Mouse (Mus musculus): Measurements from ENCODE around the gene Rab31. TPM values are rescaled to one million over a fixed set of nuclear protein-coding genes. Genes with fewer than 3 reads are reported as not detected.

The Rab31 gene
- total RNA-seq, 1 experiment: 22.8 TPM

GRCm38 (mm10) chr17:65719826-65720225 is 52.7 kb downstream of the Rab31 start:
- Histone ChIP-seq H3K9ac (ENCODE audit: insufficient read depth, low read depth, low read length, poor library complexity, severe bottlenecking) (no peak overlapping the region), H3K9me3 (ENCODE audit: control insufficient read depth, insufficient read depth, low read depth, low read length) (no peaks in the 10 kb centered on the region), H3K27ac (ENCODE audit: insufficient read depth, low read depth, low read length, poor library complexity, severe bottlenecking) (no peak overlapping the region), H3K4me1 (ENCODE audit: control insufficient read depth in 2 of 2, insufficient read depth in 2 of 2, low read length in 2 of 2, poor library complexity in 1 of 2) (peaks cover 8 to 9% of the 10 kb centered on the region in 2 experiments; a peak in 3 of 4 replicates), H3K36me3 (ENCODE audit: control insufficient read depth, insufficient read depth, low read length, poor library complexity, severe bottlenecking) (peaks cover 4% of the 10 kb centered on the region; the same call in 1 of the 2 replicates), H3K4me3 (ENCODE audit: insufficient read depth in 1 of 2, low read depth in 1 of 2, low read length in 2 of 2, poor library complexity in 1 of 2, severe bottlenecking in 1 of 2) (no peak overlapping the region)
- in situ Hi-C loops (cut with MboI; ENCODE audit: low sequenced_read_pairs in 2 of 2, unreplicated experiment in 2 of 2): no loop called here
- TF ChIP-seq ZC3H11A (IDR thresholded peaks at IDR 0.05; ENCODE audit: borderline replicate concordance, low read depth, low read length): no peak
- no peak for TF ChIP-seq CHD2 (IDR thresholded peaks at IDR 0.05; ENCODE audit: low read depth, low read length)
- no peak for TF ChIP-seq ZNF384 (IDR thresholded peaks at IDR 0.05; ENCODE audit: low read depth, low read length)
- no peak for TF ChIP-seq MAFK (IDR thresholded peaks at IDR 0.05; ENCODE audit: insufficient read depth, low read depth, low read length)
- TF ChIP-seq HCFC1 (IDR thresholded peaks at IDR 0.05; ENCODE audit: borderline replicate concordance, insufficient read depth, low read length): no peak
- DNase-seq (ENCODE audit: low read depth, low spot score): no peak

GRCm38 (mm10) chr17:65718578-65718977 is 54.0 kb downstream of the Rab31 start:
- no peak for TF ChIP-seq CHD2 (IDR thresholded peaks at IDR 0.05; ENCODE audit: low read depth, low read length)
- TF ChIP-seq HCFC1 (IDR thresholded peaks at IDR 0.05; ENCODE audit: borderline replicate concordance, insufficient read depth, low read length): no peak
- TF ChIP-seq MAFK (IDR thresholded peaks at IDR 0.05; ENCODE audit: insufficient read depth, low read depth, low read length): no peak
- no peak for TF ChIP-seq ZC3H11A (IDR thresholded peaks at IDR 0.05; ENCODE audit: borderline replicate concordance, low read depth, low read length)
- no peak for TF ChIP-seq ZNF384 (IDR thresholded peaks at IDR 0.05; ENCODE audit: low read depth, low read length)
- H3K9ac ChIP-seq (ENCODE audit: insufficient read depth, low read depth, low read length, poor library complexity, severe bottlenecking): no peak overlapping the region
- no peaks in the 10 kb centered on the region for H3K9me3 ChIP-seq (ENCODE audit: control insufficient read depth, insufficient read depth, low read depth, low read length)
- in situ Hi-C loops (cut with MboI; ENCODE audit: low sequenced_read_pairs in 2 of 2, unreplicated experiment in 2 of 2): no loop called here
- no peak for DNase-seq (ENCODE audit: low read depth, low spot score)
- peaks cover 4 to 9% of the 10 kb centered on the region in 2 experiments; a peak in 3 of 4 replicates for H3K4me1 ChIP-seq (ENCODE audit: control insufficient read depth in 2 of 2, insufficient read depth in 2 of 2, low read length in 2 of 2, poor library complexity in 1 of 2)
- H3K4me3 ChIP-seq (ENCODE audit: insufficient read depth in 1 of 2, low read depth in 1 of 2, low read length in 2 of 2, poor library complexity in 1 of 2, severe bottlenecking in 1 of 2): no peak overlapping the region
- no peak overlapping the region for H3K27ac ChIP-seq (ENCODE audit: insufficient read depth, low read depth, low read length, poor library complexity, severe bottlenecking)
- H3K36me3 ChIP-seq (ENCODE audit: control insufficient read depth, insufficient read depth, low read length, poor library complexity, severe bottlenecking): peaks cover 4% of the 10 kb centered on the region; the same call in 1 of the 2 replicates

GRCm38 (mm10) chr17:65717658-65718199 is 54.8 kb downstream of the Rab31 start:
- TF ChIP-seq MAFK (IDR thresholded peaks at IDR 0.05; ENCODE audit: insufficient read depth, low read depth, low read length) (no peak), ZC3H11A (IDR thresholded peaks at IDR 0.05; ENCODE audit: borderline replicate concordance, low read depth, low read length) (no peak), ZNF384 (IDR thresholded peaks at IDR 0.05; ENCODE audit: low read depth, low read length) (no peak), CHD2 (IDR thresholded peaks at IDR 0.05; ENCODE audit: low read depth, low read length) (no peak), HCFC1 (IDR thresholded peaks at IDR 0.05; ENCODE audit: borderline replicate concordance, insufficient read depth, low read length) (no peak)
- peaks cover 4% of the 10 kb centered on the region; the same call in 1 of the 2 replicates for H3K36me3 ChIP-seq (ENCODE audit: control insufficient read depth, insufficient read depth, low read length, poor library complexity, severe bottlenecking)
- no peak overlapping the region for H3K27ac ChIP-seq (ENCODE audit: insufficient read depth, low read depth, low read length, poor library complexity, severe bottlenecking)
- H3K9ac ChIP-seq (ENCODE audit: insufficient read depth, low read depth, low read length, poor library complexity, severe bottlenecking): no peak overlapping the region
- 0 out of 4 replicates have a peak, but pooled peaks cover 0 to 2% of the 10 kb centered on the region in 2 experiments for H3K4me1 ChIP-seq (ENCODE audit: control insufficient read depth in 2 of 2, insufficient read depth in 2 of 2, low read length in 2 of 2, poor library complexity in 1 of 2)
- H3K9me3 ChIP-seq (ENCODE audit: control insufficient read depth, insufficient read depth, low read depth, low read length): no peaks in the 10 kb centered on the region
- H3K4me3 ChIP-seq (ENCODE audit: insufficient read depth in 1 of 2, low read depth in 1 of 2, low read length in 2 of 2, poor library complexity in 1 of 2, severe bottlenecking in 1 of 2): peak overlapping the region in 1 of 2 experiments; percentile 35; a peak in 2 of 4 replicates
- in situ Hi-C loops (cut with MboI; ENCODE audit: low sequenced_read_pairs in 2 of 2, unreplicated experiment in 2 of 2): no loop called here
- DNase-seq (ENCODE audit: low read depth, low spot score): no peak

GRCm38 (mm10) chr17:65714060-65714459 is 58.5 kb downstream of the Rab31 start:
- Histone ChIP-seq H3K27ac (ENCODE audit: insufficient read depth, low read depth, low read length, poor library complexity, severe bottlenecking) (no peak overlapping the region), H3K4me1 (ENCODE audit: control insufficient read depth in 2 of 2, insufficient read depth in 2 of 2, low read length in 2 of 2, poor library complexity in 1 of 2) (no peaks in the 10 kb centered on the region), H3K4me3 (ENCODE audit: insufficient read depth in 1 of 2, low read depth in 1 of 2, low read length in 2 of 2, poor library complexity in 1 of 2, severe bottlenecking in 1 of 2) (no peak overlapping the region), H3K9ac (ENCODE audit: insufficient read depth, low read depth, low read length, poor library complexity, severe bottlenecking) (no peak overlapping the region), H3K9me3 (ENCODE audit: control insufficient read depth, insufficient read depth, low read depth, low read length) (no peaks in the 10 kb centered on the region), H3K36me3 (ENCODE audit: control insufficient read depth, insufficient read depth, low read length, poor library complexity, severe bottlenecking) (peaks cover 6% of the 10 kb centered on the region; the same call in 1 of the 2 replicates)
- DNase-seq (ENCODE audit: low read depth, low spot score): no peak
- in situ Hi-C loops (cut with MboI; ENCODE audit: low sequenced_read_pairs in 2 of 2, unreplicated experiment in 2 of 2): no loop called here
- TF ChIP-seq ZC3H11A (IDR thresholded peaks at IDR 0.05; ENCODE audit: borderline replicate concordance, low read depth, low read length): no peak
- TF ChIP-seq ZNF384 (IDR thresholded peaks at IDR 0.05; ENCODE audit: low read depth, low read length): no peak
- TF ChIP-seq CHD2 (IDR thresholded peaks at IDR 0.05; ENCODE audit: low read depth, low read length): no peak
- TF ChIP-seq MAFK (IDR thresholded peaks at IDR 0.05; ENCODE audit: insufficient read depth, low read depth, low read length): no peak
- TF ChIP-seq HCFC1 (IDR thresholded peaks at IDR 0.05; ENCODE audit: borderline replicate concordance, insufficient read depth, low read length): no peak

All from ES-E14 (cell line).